Comparison of ENCODE assay signal across 8 mouse cellular contexts in the genomic region with DNA sequence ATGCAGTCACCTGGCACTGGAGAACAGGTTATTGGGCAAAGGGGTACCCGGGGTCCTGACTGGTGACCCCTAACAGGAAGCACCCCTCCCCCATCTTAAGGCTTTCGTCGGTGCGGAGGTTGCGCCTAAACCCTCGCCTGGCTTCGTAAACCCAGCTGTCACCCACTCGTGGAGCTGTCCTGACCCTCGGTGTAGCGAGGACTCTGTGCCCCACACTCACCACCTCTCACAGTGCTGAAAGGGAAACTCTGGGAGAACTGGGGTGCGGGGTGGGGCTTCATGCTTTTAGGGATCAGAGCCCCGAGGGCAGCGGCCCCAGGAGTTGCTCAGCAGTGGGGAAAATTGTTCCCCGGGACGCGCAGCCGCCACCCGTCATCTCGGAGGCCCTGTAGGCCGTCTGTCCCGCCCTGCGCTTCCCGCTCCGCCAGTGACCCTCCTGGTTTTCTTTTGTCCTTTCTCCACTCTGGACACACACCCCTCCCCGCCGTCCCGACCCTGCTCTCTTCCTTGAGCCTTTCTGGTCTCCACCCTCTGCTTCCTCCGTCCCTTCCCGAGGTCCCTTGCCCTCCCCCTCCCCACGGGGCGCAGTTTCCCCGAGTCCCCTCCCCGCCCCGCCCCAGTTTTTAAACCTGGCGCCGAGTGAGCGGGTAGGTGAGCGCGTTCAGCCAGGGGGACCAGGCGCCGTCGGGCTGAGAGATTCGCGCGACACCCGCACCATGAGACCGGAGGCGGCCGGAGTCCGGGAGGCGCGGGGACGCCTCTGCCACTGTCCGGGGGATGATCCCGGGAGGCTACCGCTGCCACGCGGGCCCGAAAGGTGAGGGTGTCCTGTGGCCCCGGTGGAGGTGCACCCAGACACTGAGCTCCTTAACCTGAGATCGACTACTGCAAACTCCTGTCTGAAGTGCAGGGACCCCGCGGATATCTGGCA. TPM values are rescaled to one million over a fixed set of nuclear protein-coding genes. Genes with fewer than 3 reads are reported as not detected.
DNase-seq lines count a peak whose midpoint lies in the region; ATAC-seq and TF ChIP-seq lines count a peak whose summit lies in the region.

Ripply3 (plus strand) TSS at position 640 of the 931 bp plus-strand sequence.

- H3K9ac ChIP-seq in hindbrain, postnatal 0 days (replicated peaks; ENCODE audit: low read length): peak within 1 kb of the TSS; percentile 22; the same call in 1 of the 2 replicates
- peak within 1 kb of the TSS; percentile 62 for H3K9ac ChIP-seq in liver, embryonic 12.5 days
- H3K9ac ChIP-seq in midbrain, postnatal 0 days (replicated peaks; ENCODE audit: low read length, poor library complexity, severe bottlenecking): peak within 1 kb of the TSS; percentile 20; the same call in 1 of the 2 replicates

- intact Hi-C loops in left cerebral cortex, postnatal 14 days (cut with DNase I): no loop called here

- no peak for TF ChIP-seq POLR2A in bone marrow, adult 2 months (IDR thresholded peaks at IDR 0.05; ENCODE audit: borderline replicate concordance, control insufficient read depth, low read depth, low read length)

- H3K4me3 ChIP-seq in bone marrow, adult 2 months (replicated peaks; ENCODE audit: control insufficient read depth, low read depth, low read length): peak within 1 kb of the TSS; percentile 67
- H3K4me3 ChIP-seq in hindbrain, postnatal 0 days (ENCODE audit: low read length): peak within 1 kb of the TSS; percentile 42
- H3K4me3 ChIP-seq in liver, embryonic 12.5 days: peak within 1 kb of the TSS; percentile 61
- peak within 1 kb of the TSS; percentile 33 for H3K4me3 ChIP-seq in midbrain, postnatal 0 days (ENCODE audit: low read depth, low read length)

- H3K4me2 ChIP-seq in hindbrain, postnatal 0 days (ENCODE audit: low read depth, low read length): peak within 1 kb of the TSS; percentile 68
- peak within 1 kb of the TSS; percentile 88 for H3K4me2 ChIP-seq in liver, embryonic 12.5 days
- H3K4me2 ChIP-seq in midbrain, postnatal 0 days (ENCODE audit: low read depth, low read length, poor library complexity, severe bottlenecking): peak within 1 kb of the TSS; percentile 57

- 0 out of 2 replicates have a peak, but pooled peaks have one; percentile 35 for ATAC-seq in hindbrain, postnatal 0 days
- peak; percentile 25; the same call in 1 of the 2 replicates for ATAC-seq in liver, embryonic 12.5 days
- ATAC-seq in midbrain, postnatal 0 days (ENCODE audit: low FRiP score): no peak

- TF ChIP-seq CTCF in bone marrow, adult 2 months (IDR thresholded peaks at IDR 0.05; ENCODE audit: control insufficient read depth, insufficient read depth, low read length): no peak
- no peak for TF ChIP-seq CTCF in hindbrain, postnatal 0 days (IDR thresholded peaks at IDR 0.05; ENCODE audit: low read depth)
- no peak for TF ChIP-seq CTCF in midbrain, postnatal 0 days (IDR thresholded peaks at IDR 0.05)

- no peaks in the 10 kb centered on the region; the same call in none of the 2 replicates for H3K4me1 ChIP-seq in bone marrow, adult 2 months (ENCODE audit: control insufficient read depth, insufficient read depth, low read length)
- H3K4me1 ChIP-seq in hindbrain, postnatal 0 days (ENCODE audit: insufficient read depth, low read length): peaks cover 3% of the 10 kb centered on the region; the same call in 1 of the 2 replicates
- H3K4me1 ChIP-seq in liver, embryonic 12.5 days: peaks cover 41% of the 10 kb centered on the region
- H3K4me1 ChIP-seq in midbrain, postnatal 0 days (ENCODE audit: insufficient read depth, low read length): peaks cover 6% of the 10 kb centered on the region; the same call in 1 of the 2 replicates

- H3K27ac ChIP-seq in bone marrow, adult 2 months (ENCODE audit: control insufficient read depth, insufficient read depth, low read depth, low read length, poor library complexity): no peak within 1 kb of the TSS; the same call in 1 of the 2 replicates
- no peak within 1 kb of the TSS for H3K27ac ChIP-seq in hindbrain, postnatal 0 days
- no peak within 1 kb of the TSS for H3K27ac ChIP-seq in liver, embryonic 12.5 days
- no peak within 1 kb of the TSS for H3K27ac ChIP-seq in midbrain, postnatal 0 days (ENCODE audit: low read depth, low read length)

- 1% methylated on average over 63 of the region's 63 CpGs for WGBS in bone marrow, adult 2 months
- WGBS in hindbrain, postnatal 0 days: 2% methylated on average over 63 of the region's 63 CpGs
- WGBS in liver, embryonic 12.5 days (ENCODE audit: insufficient replicate concordance): 3% methylated on average over 63 of the region's 63 CpGs
- 2% methylated on average over 63 of the region's 63 CpGs for WGBS in midbrain, postnatal 0 days

- H3K36me3 ChIP-seq in hindbrain, postnatal 0 days (ENCODE audit: insufficient read depth, low read length): no peaks in the 10 kb centered on the region
- H3K36me3 ChIP-seq in liver, embryonic 12.5 days: no peaks in the 10 kb centered on the region
- H3K36me3 ChIP-seq in midbrain, postnatal 0 days (ENCODE audit: insufficient read depth, low read length): no peaks in the 10 kb centered on the region

- H3K27me3 ChIP-seq in hindbrain, postnatal 0 days (ENCODE audit: insufficient read depth, low read length): peaks cover 9% of the 10 kb centered on the region
- peaks cover 37% of the 10 kb centered on the region for H3K27me3 ChIP-seq in liver, embryonic 12.5 days (replicated peaks)
- H3K27me3 ChIP-seq in midbrain, postnatal 0 days (ENCODE audit: insufficient read depth, low read length): peaks cover 30% of the 10 kb centered on the region

- H3K9me3 ChIP-seq in hindbrain, postnatal 0 days (ENCODE audit: low read length): no peaks in the 10 kb centered on the region
- H3K9me3 ChIP-seq in liver, embryonic 12.5 days (replicated peaks): no peaks in the 10 kb centered on the region
- H3K9me3 ChIP-seq in midbrain, postnatal 0 days (ENCODE audit: low read length): no peaks in the 10 kb centered on the region

- peak; percentile 11 for DNase-seq in T-cell, adult 2 months (ENCODE audit: low spot score)
- DNase-seq in gastrocnemius, postnatal 25 days: peak; percentile 40
- DNase-seq in hindbrain, postnatal 0 days (ENCODE audit: low spot score): no peak
- DNase-seq in midbrain, postnatal 0 days (ENCODE audit: low spot score): no peak
- DNase-seq in left cerebral cortex, postnatal 14 days (ENCODE audit: low spot score in 2 of 2): no peak
- DNase-seq in layer of hippocampus, postnatal 14 days (ENCODE audit: low spot score in 2 of 2): no peak

RNA-seq across cellular contexts. Expression of gene Ripply3, which starts in this region (rescaled TPM):
- 0.84 and 3.6 TPM in 2 replicates for polyA plus RNA-seq in bone marrow, adult 2 months (2011; ENCODE audit: insufficient read depth, insufficient read length, low replicate concordance, missing spikeins)
- 1 to 10 TPM in 1 of 2 experiments, under 1 TPM in 1; 0.91 to 1.2 TPM for total RNA-seq in gastrocnemius, postnatal 25 days (2021)
- total RNA-seq in hindbrain, postnatal 0 days (2014; rRNA removed): 0.68 and 2.2 TPM in 2 replicates
- 0.91 and 1.0 TPM in 2 replicates for polyA plus RNA-seq in hindbrain, postnatal 0 days (2015; fragmentation: Nextera tagmentation; extraction: Ambion mirVana)
- 2.4 and 3.1 TPM in 2 replicates for polyA plus RNA-seq in liver, embryonic 12.5 days (2016; fragmentation: Nextera tagmentation; extraction: Ambion mirVana)
- total RNA-seq in midbrain, postnatal 0 days (2014; rRNA removed): 0.38 TPM in 1 of 2 replicates, not detected in the other
- 0.20 and 0.60 TPM in 2 replicates for polyA plus RNA-seq in midbrain, postnatal 0 days (2015; fragmentation: Nextera tagmentation; extraction: Ambion mirVana)
- under 1 TPM; 0.21 to 0.22 TPM for total RNA-seq in left cerebral cortex, postnatal 14 days (2021)
- total RNA-seq in layer of hippocampus, postnatal 14 days (2021): not detected

Comparison
In these comparisons a context has a peak if more than half of its experiments do, and no peak if none do; other contexts are left out.
1. DNase-seq: peak in T-cell, adult 2 months (single experiment) and gastrocnemius, postnatal 25 days (single experiment); none in hindbrain, postnatal 0 days (single experiment), midbrain, postnatal 0 days (single experiment), left cerebral cortex, postnatal 14 days (0 of 2) and layer of hippocampus, postnatal 14 days (0 of 2).
2. Peak in every context shown above with its lines, with median percentiles within 50 percentile points of each other: H3K4me3 ChIP-seq, H3K4me2 ChIP-seq and H3K9ac ChIP-seq.